Mouse (Mus musculus): ENCODE results near the gene Fam98c. TPM values are rescaled to one million over a fixed set of nuclear protein-coding genes. Genes with fewer than 3 reads are reported as not detected.

Gene Fam98c
- 27.0 and 27.4 TPM in 2 replicates for polyA plus RNA-seq (2012; rRNA removed)

DNA sequence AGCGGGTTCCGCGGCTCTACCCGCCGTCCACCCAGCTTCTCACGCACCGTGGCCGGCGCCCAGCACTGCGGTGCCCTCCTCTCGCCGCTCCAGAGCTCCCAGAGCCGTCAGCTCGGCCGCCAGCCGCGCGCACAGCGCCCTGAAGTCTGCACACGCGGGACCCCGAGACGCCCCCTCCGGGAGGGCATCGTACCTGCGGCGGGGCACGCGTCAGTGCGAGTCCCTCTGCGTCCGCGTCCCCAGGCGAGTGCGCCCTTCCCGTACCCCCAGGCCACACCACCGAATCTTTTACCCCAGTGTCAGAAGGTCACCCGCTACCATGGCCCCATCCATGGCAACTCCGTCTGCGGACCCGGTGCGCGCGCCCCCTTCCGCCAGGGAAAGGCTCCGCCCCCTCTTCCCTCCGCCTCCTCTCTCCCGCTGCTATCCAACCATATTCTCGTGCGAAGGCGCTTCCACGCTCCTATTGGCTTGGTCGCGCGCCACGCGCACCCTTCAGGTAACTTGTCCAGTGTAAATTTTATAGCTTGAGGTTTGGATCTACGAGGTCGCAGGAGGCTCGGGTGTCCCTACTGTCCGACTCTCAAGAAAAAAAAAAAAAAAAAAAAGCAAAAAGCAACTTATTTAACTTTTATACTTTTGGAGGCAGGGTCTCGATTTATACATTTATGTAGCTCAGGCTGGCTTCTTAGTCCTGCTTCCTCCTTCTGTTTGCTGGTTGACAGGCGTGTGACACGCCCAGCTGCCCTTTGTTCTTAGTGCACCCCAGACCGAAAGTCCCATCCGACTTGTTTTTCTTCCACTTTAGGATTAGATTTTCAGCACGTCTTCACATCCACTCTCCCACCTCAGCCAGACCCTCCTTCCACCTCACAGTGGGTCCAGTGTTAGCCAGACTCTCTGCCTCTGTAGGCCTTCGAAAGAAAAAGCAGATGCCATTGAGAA is at the start of gene Fam98c:
Gene Fam98c (minus strand): TSS at position 397 of the 945 bp plus-strand sequence.

GRCm38 (mm10) chr7:29180077-29180853 is 24.2 kb upstream of the Fam98c start, which contains the start of gene Psmd8:
TSS of gene Psmd8 (minus strand) at chr7:29180701.

DNA sequence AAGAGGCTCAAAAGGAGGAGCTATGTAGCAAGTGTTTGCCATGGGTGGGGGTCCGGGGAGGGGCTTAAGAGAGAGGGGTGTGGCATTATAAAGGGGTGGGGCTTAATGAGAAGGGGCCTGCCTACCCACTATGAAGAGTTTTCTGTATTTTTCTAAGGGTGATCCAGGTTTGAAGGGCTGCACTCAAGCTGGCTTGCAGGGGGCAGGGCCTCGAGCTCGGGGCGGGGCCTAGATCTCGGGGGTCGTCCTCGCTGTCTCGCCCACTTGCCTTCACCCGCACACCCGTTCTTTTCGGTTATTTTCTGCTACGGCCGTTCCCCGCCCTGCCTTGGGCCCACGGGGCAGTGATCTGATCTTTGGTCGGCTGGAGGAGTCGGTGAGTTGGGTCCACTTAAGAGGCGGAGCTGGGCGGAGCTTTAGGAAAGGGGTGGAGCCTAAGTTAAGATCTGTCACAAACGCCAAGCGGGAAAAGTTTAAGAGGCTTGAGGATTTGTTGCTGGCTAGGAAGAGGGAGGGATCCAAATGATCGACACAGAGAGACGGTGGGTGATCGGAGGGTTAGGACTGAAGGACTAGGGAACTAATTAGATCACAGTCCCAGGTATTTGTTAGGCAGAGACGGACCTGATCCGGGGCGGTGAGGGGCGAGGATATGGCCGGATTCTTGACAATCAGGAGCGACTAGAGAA is 14.2 kb upstream of the Fam98c start, which contains the start of the genes Ggn and Spred3:
Gene Ggn (plus strand): TSS at position 145 of the 689 bp plus-strand sequence.
Gene Spred3 (minus strand): TSS at position 346 of the 689 bp plus-strand sequence.

DNA sequence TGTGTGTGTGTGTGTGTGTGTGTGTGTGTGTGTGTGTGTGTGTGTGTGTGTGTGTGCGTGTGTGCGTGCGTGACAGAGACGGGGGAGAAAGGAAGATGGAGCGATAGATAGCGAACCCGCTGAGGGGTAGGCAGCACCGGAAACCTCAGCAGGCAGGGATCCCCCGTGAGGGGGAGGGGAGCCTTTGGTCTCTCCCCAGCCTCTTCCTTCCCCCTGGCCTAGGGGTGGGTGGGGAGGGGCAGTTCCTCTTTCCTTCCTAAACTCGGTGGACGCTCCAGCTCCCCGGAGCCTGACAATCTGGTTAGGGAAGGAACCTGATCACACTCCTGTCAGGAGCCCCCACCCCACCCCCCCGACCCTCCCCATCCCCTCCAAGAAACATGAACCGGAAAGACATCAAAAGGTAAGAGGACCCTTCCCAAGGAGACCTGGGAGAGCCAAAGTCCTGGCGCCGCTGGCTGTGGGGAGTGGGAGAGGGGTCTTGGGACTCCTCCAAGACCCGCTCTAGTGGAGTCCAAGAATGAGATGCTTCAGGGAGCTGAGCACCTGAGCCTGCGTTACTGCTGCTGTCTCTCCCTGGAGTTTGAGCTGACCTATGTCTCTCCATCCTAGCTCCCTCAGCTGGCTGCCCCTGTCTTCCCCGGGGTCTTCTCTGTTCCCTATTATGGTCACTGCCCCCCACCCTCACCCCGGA is 21.2 kb downstream of the Fam98c start, which contains the start of gene Rasgrp4:
Gene Rasgrp4 (plus strand): TSS at position 159 of the 694 bp plus-strand sequence.

GRCm38 (mm10) chr7:29124970-29125369 is 31.1 kb downstream of the Fam98c start, which contains the start of gene Ryr1:
TSS of gene Ryr1 (minus strand) at chr7:29125179.

Other genes with a start within 250 kb of the Fam98c start
- 120 and 134 TPM in 2 replicates for gene Actn4, start 193.9 kb downstream of the Fam98c start, polyA plus RNA-seq (2012; rRNA removed)
- 377 and 381 TPM in 2 replicates for gene Eif3k, start 174.4 kb downstream of the Fam98c start, polyA plus RNA-seq (2012; rRNA removed)
- gene Map4k1, start 174.2 kb downstream of the Fam98c start, polyA plus RNA-seq (2012; rRNA removed) = 12.9 and 14.6 TPM in 2 replicates
- gene Ryr1, start 31.1 kb downstream of the Fam98c start, polyA plus RNA-seq (2012; rRNA removed) = 12.3 and 12.4 TPM in 2 replicates
- 3.1 and 4.0 TPM in 2 replicates for gene Rasgrp4, start 21.4 kb downstream of the Fam98c start, polyA plus RNA-seq (2012; rRNA removed)
- 0.41 and 0.43 TPM in 2 replicates for gene Ggn, start 14.0 kb upstream of the Fam98c start, polyA plus RNA-seq (2012; rRNA removed)
- 26.7 and 27.6 TPM in 2 replicates for gene Spred3, start 14.2 kb upstream of the Fam98c start, polyA plus RNA-seq (2012; rRNA removed)
- gene Psmd8, start 24.5 kb upstream of the Fam98c start, polyA plus RNA-seq (2012; rRNA removed) = 245 and 257 TPM in 2 replicates
- 12.7 and 13.0 TPM in 2 replicates for gene Catsperg1, start 57.8 kb upstream of the Fam98c start, polyA plus RNA-seq (2012; rRNA removed)
- gene Kcnk6, start 76.3 kb upstream of the Fam98c start, polyA plus RNA-seq (2012; rRNA removed) = 0.74 and 0.91 TPM in 2 replicates
- 66.8 and 73.6 TPM in 2 replicates for gene Yif1b, start 82.1 kb upstream of the Fam98c start, polyA plus RNA-seq (2012; rRNA removed)
- 0.19 and 1.2 TPM in 2 replicates for gene 2200002D01Rik, start 92.2 kb upstream of the Fam98c start, polyA plus RNA-seq (2012; rRNA removed)
- 57.9 and 58.2 TPM in 2 replicates for gene Spint2, start 125.7 kb upstream of the Fam98c start, polyA plus RNA-seq (2012; rRNA removed)
- gene Ppp1r14a, start 133.1 kb upstream of the Fam98c start, polyA plus RNA-seq (2012; rRNA removed) = 3.5 and 4.5 TPM in 2 replicates
- gene Dpf1, start 147.7 kb upstream of the Fam98c start, polyA plus RNA-seq (2012; rRNA removed) = 116 and 152 TPM in 2 replicates

Measured in central nervous system, embryonic 18 days (tissue).